Mouse (Mus musculus) myocyte (in vitro differentiated cells): ENCODE measurements around the gene Wdtc1.

Experiments used
- MYOD1 ChIP-seq, 3 experiments: IDR thresholded peaks; one replicate each; pipeline ENCODE4 v1.6.1; 2011; ENCODE audit warnings: control low read depth in 2 of 3, low read depth in 2 of 3, mild to moderate bottlenecking in 2 of 3, moderate library complexity in 1 of 3; ENCODE audit not compliant: insufficient read length in 2 of 3, control insufficient read depth in 1 of 3
- USF1 ChIP-seq: IDR thresholded peaks from one replicate; pipeline ENCODE4 v1.6.1; 2011; ENCODE audit warnings: low read depth, mild to moderate bottlenecking, control low read depth, moderate library complexity

DNA sequence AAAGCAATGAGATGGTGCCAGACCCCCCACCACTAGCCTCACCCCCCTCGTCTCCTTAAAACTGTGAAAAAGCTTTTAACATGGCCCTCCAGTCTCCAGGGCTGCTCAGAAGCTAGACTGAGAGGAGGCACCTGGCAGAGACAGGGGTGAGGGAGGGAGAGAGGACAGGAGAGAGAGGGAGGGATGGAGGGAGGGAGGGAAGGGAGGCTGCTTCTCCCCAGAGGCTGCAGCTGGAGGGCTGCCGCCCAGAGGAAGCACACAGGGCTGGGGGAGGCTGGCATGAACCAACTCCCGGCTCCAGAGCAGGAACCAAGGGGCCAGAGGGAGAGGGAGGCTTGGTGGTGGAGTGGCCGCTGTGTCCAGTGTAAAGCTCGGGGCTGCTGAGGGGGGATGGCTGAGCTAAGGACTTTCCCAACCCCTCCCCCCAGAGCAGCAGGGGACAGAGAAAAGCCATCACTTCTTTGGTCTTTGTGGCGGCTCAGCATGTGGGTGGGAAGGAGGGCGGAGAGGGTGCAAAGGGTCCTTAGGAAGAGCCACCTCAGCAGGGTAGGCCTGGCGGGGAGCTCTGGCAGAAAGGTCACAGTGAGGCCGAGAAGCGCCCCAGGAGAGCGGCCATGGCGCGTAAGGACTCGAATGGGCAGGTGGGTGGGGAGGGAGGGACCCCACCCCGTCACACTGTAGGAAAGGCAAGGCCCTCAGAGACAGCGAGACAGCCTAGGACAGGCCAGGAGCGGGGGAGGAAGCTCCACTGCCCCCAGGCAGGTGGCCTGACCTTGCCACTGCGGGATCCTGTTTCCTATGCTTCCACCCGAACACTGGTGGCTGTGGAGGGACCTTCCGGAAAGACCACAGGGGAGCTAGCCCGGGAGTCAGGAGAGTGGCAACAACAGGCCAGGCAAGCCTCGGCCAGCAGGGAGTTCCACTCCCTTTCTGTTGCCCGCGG lies 60.1 kb downstream of the Wdtc1 start:
- TF ChIP-seq MYOD1 (IDR thresholded peaks at IDR 0.05; ENCODE audit: control insufficient read depth in 1 of 3, insufficient read length in 2 of 3, low read depth in 2 of 3) (no peak), USF1 (no peak)
